Mouse (Mus musculus) hindbrain, embryonic 12.5 days (tissue): ENCODE results near the gene Tas2r109. TPM values are rescaled to one million over a fixed set of nuclear protein-coding genes. Genes with fewer than 3 reads are reported as not detected.
"Not testable (repeated sequence)": the region's sequence is repeated elsewhere in the genome, so short reads cannot be mapped to it uniquely, and the experiment has no call there.

ENCODE experiments used
- ATAC-seq: fragments of 200-750 bp; cut with Nextera tagmentation; 2 replicates; pipeline ENCODE4 v1.8.0; 2017; ENCODE audit warnings: moderate TSS enrichment; ENCODE audit not compliant: low FRiP score
- H3K27ac ChIP-seq: fragments of 300-500 bp; sonication (generic); 2 replicates; pipeline ENCODE4 v1.5.1; 2016; ENCODE audit warnings: mild to moderate bottlenecking
- H3K27me3 ChIP-seq: fragments of 300-500 bp; sonication (generic); 2 replicates; pipeline ENCODE4 v1.6.1; 2016; ENCODE audit warnings: mild to moderate bottlenecking
- H3K36me3 ChIP-seq: fragments of 300-500 bp; sonication (generic); 2 replicates; pipeline ENCODE4 v1.6.1; 2016; ENCODE audit warnings: mild to moderate bottlenecking
- H3K4me1 ChIP-seq: fragments of 300-500 bp; sonication (generic); 2 replicates; pipeline ENCODE4 v1.6.1; 2016
- H3K4me2 ChIP-seq: fragments of 300-500 bp; sonication (generic); replicated peaks from 2 replicates; pipeline ENCODE4 v1.6.1; 2016; ENCODE audit warnings: mild to moderate bottlenecking
- H3K4me3 ChIP-seq: fragments of 300-500 bp; sonication (generic); 2 replicates; pipeline ENCODE4 v1.5.1; 2016; ENCODE audit warnings: mild to moderate bottlenecking
- H3K9ac ChIP-seq: fragments of 300-500 bp; sonication (generic); 2 replicates; pipeline ENCODE4 v1.6.1; 2016; ENCODE audit warnings: mild to moderate bottlenecking, moderate library complexity
- H3K9me3 ChIP-seq: fragments of 300-500 bp; sonication (generic); replicated peaks from 2 replicates; pipeline ENCODE4 v1.6.1; 2016; ENCODE audit warnings: mild to moderate bottlenecking
- WGBS: fragments of 180-500 bp; shearing (Covaris S2); methylation state at CpG from one replicate; pipeline ENCODE4 v1.1.7; 2016; 5-methylcytosine and 5-hydroxymethylcytosine counted together
- polyA plus RNA-seq: library from polyadenylated mRNA; unstranded; fragments of >200 nt; fragmentation: Nextera tagmentation; extraction: Ambion mirVana; gene quantifications from 2 replicates; pipeline ENCODE4 v1.2.1, GENCODE M21; 2016

The Tas2r109 gene
- not detected in 2 replicates for polyA plus RNA-seq

DNA sequence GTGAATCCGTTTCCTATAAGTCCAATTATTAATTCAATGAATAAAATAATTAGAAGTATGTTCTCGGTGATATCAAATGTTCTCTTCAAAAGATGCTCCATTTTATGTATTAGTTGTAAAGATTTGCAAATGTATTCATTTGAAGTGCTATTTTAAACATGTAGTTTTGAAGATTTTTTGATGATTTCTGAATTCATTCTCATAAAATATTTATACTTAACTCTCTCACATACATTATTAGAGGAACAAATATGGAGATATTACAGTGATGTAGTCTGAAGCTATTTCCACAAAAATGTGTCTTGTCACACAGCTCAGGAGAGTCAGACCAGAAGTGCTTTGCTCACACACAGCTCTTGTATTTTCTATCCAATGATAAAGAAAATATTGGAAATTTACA is at the start of gene Tas2r109:
Gene Tas2r109 (minus strand): TSS at position 101 of the 400 bp plus-strand sequence.
- Histone ChIP-seq H3K4me3 (no peak within 1 kb of the TSS), H3K4me2 (no peak within 1 kb of the TSS), H3K9ac (no peak within 1 kb of the TSS), H3K27me3 (no peaks in the 10 kb centered on the region), H3K36me3 (no peaks in the 10 kb centered on the region), H3K4me1 (no peaks in the 10 kb centered on the region), H3K27ac (no peak within 1 kb of the TSS), H3K9me3 (no peaks in the 10 kb centered on the region)
- WGBS = 78% methylated on average over 2 of the region's 2 CpGs
- ATAC-seq = no peak

DNA sequence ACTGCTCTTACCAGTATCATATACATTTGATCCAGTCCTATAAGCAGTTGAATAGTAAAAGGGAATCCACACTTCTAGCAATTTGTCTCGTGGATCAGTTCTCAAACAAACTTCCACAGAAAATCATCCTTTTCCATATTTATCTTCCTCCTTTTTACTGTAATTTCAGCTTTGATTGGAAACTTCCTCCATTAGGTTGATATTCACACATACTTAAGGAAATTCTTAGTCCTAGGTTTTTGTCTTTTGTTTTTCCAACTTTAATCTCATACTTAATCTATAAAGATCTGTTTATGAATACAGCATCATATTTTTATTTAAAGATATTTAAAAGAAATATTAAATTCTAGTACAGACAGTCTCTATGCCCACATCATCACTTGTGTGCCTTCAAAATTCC is 22.9 kb downstream of the Tas2r109 start, which contains the start of gene Tas2r131:
Gene Tas2r131 (minus strand): TSS at position 101 of the 400 bp plus-strand sequence.
- Histone ChIP-seq H3K9ac (no peak within 1 kb of the TSS), H3K27me3 (no peaks in the 10 kb centered on the region), H3K4me3 (no peak within 1 kb of the TSS), H3K4me1 (no peaks in the 10 kb centered on the region), H3K9me3 (no peaks in the 10 kb centered on the region), H3K27ac (no peak within 1 kb of the TSS), H3K36me3 (no peaks in the 10 kb centered on the region), H3K4me2 (no peak within 1 kb of the TSS)
- 73% methylated on average over 1 of the region's 1 CpGs for WGBS
- ATAC-seq = no peak

DNA sequence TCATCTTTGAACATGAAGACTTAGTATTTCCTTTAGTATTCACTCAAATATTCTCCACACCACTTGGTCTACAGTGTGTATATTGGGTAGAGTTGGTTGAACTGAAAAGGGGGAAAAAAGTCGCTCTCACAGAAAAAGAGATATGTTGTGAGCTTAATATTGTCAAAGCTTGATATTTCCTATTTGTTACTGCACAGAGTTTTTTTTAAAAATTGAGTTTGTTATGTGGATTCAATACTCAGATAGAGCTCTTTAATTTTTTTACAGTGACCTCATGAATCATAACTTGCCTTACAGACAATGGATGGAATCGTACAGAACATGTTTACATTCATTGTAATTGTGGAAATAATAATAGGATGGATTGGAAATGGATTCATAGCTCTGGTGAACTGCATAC is 30.0 kb downstream of the Tas2r109 start, which contains the start of gene Tas2r129:
Gene Tas2r129 (plus strand): TSS at position 301 of the 400 bp plus-strand sequence.
- H3K36me3 ChIP-seq = no peaks in the 10 kb centered on the region
- no peaks in the 10 kb centered on the region for H3K27me3 ChIP-seq
- WGBS = 86% methylated on average over 2 of the region's 2 CpGs
- H3K4me1 ChIP-seq = no peaks in the 10 kb centered on the region
- ATAC-seq = no peak
- H3K4me2 ChIP-seq = no peak within 1 kb of the TSS
- no peak within 1 kb of the TSS for H3K9ac ChIP-seq
- no peaks in the 10 kb centered on the region for H3K9me3 ChIP-seq
- H3K27ac ChIP-seq = no peak within 1 kb of the TSS
- no peak within 1 kb of the TSS for H3K4me3 ChIP-seq

DNA sequence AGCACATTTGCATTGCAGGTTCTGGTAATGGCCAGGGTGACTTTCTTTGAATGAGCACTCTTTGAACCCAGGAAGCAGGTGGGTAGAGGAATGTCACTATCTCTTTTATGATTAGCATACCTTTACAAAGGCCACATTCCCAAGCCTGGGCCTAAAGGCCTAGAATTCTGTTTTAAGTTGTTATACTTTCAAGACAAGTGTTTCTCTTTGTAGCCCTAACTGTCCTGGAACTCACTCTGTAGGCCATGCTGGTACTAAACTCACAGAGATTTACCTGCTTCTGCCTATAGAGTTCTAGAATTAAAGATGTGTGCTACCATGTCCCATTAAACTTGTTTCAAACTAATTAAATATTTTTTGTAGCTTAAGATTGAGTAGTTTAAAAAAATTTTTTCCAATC is 39.4 kb downstream of the Tas2r109 start:
- H3K9ac ChIP-seq, H3K4me2 ChIP-seq, H3K9me3 ChIP-seq, H3K27me3 ChIP-seq, ATAC-seq, H3K4me3 ChIP-seq, H3K4me1 ChIP-seq, H3K27ac ChIP-seq, H3K36me3 ChIP-seq: not testable (repeated sequence)

Other genes starting within 250 kb of the Tas2r109 start
- not detected in 2 replicates for gene Tas2r115, start 242.9 kb downstream of the Tas2r109 start, polyA plus RNA-seq
- not detected in 2 replicates for gene Tas2r124, start 226.2 kb downstream of the Tas2r109 start, polyA plus RNA-seq
- not detected in 2 replicates for gene Tas2r102, start 218.8 kb downstream of the Tas2r109 start, polyA plus RNA-seq
- gene Tas2r136, start 202.8 kb downstream of the Tas2r109 start, polyA plus RNA-seq = not detected in 2 replicates
- gene Tas2r117, start 178.1 kb downstream of the Tas2r109 start, polyA plus RNA-seq = not detected in 2 replicates
- gene Tas2r123, start 133.8 kb downstream of the Tas2r109 start, polyA plus RNA-seq = not detected in 2 replicates
- not detected in 2 replicates for gene Tas2r116, start 125.5 kb downstream of the Tas2r109 start, polyA plus RNA-seq
- not detected in 2 replicates for gene Tas2r110, start 113.0 kb downstream of the Tas2r109 start, polyA plus RNA-seq
- not detected in 2 replicates for gene Tas2r113, start 88.0 kb downstream of the Tas2r109 start, polyA plus RNA-seq
- not detected in 2 replicates for gene Tas2r125, start 71.3 kb downstream of the Tas2r109 start, polyA plus RNA-seq
- not detected in 2 replicates for gene Tas2r129, start 29.9 kb downstream of the Tas2r109 start, polyA plus RNA-seq
- gene Tas2r131, start 23.0 kb downstream of the Tas2r109 start, polyA plus RNA-seq = not detected in 2 replicates
- gene Tas2r103, start 56.1 kb upstream of the Tas2r109 start, polyA plus RNA-seq = not detected in 2 replicates
- not detected in 2 replicates for gene Tas2r140, start 74.9 kb upstream of the Tas2r109 start, polyA plus RNA-seq
- 118 and 131 TPM in 2 replicates for gene Smim10l1, start 123.9 kb upstream of the Tas2r109 start, polyA plus RNA-seq